Mouse (Mus musculus): ENCODE measurements at regions not wholly inside any gene's neighbourhood (a gene's known extent, or its start where the extent isn't known, plus 50 kb on each side); places are given as distances from the start of the nearest gene placed in this dataset.

GRCm38 (mm10) chr2:173843671-173844070 is 106.4 kb downstream of the Vapb start:
- no peak for DNase-seq (ENCODE audit: low read depth)

- DNase-seq (ENCODE audit: low read depth) = no peak
These were observed 107.2 kb downstream of the Vapb start for GRCm38 (mm10) chr2:173844524-173844923.

- peak; percentile 7 for DNase-seq (ENCODE audit: low read depth)
These were observed 108.1 kb downstream of the Vapb start for GRCm38 (mm10) chr2:173845155-173846029.

- no peak for DNase-seq (ENCODE audit: low read depth)
These were observed 113.7 kb downstream of the Vapb start for GRCm38 (mm10) chr2:173851054-173851453.

GRCm38 (mm10) chr2:173854172-173854723 is 116.9 kb downstream of the Vapb start:
- no peak for DNase-seq (ENCODE audit: low read depth)

GRCm38 (mm10) chr2:173854846-173855245 is 117.5 kb downstream of the Vapb start:
- DNase-seq (ENCODE audit: low read depth) = no peak

GRCm38 (mm10) chr2:173855296-173855695 is 118.0 kb downstream of the Vapb start:
- no peak for DNase-seq (ENCODE audit: low read depth)

- no peak for DNase-seq (ENCODE audit: low read depth)
These were observed 119.7 kb downstream of the Vapb start for GRCm38 (mm10) chr2:173857006-173857405.

- DNase-seq (ENCODE audit: low read depth) = no peak
These were observed 135.7 kb downstream of the Vapb start for GRCm38 (mm10) chr2:173873048-173873447.

All from NIH3T3 (cell line).